Comparison of ENCODE assay signal across 7 mouse cellular contexts in the genomic region with DNA sequence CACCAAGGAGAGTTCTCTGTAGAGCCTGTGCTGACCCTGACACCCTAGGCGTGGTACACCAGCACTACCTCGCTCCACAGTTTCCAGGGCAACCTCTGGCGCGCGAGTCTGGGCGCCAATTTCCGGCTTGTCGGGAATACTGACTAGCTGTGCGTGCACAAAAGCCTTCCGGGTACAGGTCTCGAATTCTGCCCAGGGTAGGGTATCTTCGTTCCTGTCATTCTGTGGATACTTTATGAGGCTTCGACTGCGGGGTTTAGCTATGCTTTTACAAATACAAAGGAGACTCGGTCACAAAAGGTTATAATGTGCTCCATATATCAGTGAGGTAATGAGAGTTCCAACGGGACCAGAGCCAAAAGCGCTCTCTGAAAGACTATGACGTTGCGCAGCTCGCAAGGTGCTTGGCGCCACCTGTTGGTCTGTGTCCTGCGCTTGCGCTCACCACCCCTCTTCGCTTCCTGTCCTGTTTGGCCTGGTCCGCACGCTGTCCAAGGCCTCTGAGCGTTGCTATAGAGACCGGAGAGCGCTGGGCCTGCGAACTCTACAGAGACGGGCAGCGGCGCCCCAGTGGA. TPM values are rescaled to one million over a fixed set of nuclear protein-coding genes. Genes with fewer than 3 reads are reported as not detected.
DNase-seq lines count a peak whose midpoint lies in the region; ATAC-seq and TF ChIP-seq lines count a peak whose summit lies in the region.

Gene 1700037C18Rik, minus strand, starts transcription at position 153 of the 575 bp plus-strand sequence.
Gene Cluap1, plus strand, starts transcription at position 265 of the 575 bp plus-strand sequence.

- peak within 1 kb of the TSS; percentile 32; the same call in 1 of the 2 replicates for H3K27ac ChIP-seq in embryonic facial prominence, embryonic 12.5 days
- H3K27ac ChIP-seq in kidney, adult 2 months (ENCODE audit: insufficient read depth, low read depth, low read length), result peak within 1 kb of the TSS; percentile 83
- peak within 1 kb of the TSS; percentile 62; the same call in 1 of the 2 replicates for H3K27ac ChIP-seq in limb, embryonic 12.5 days
- H3K27ac ChIP-seq in midbrain, embryonic 15.5 days, result peak within 1 kb of the TSS; percentile 85
- peak within 1 kb of the TSS; percentile 68 for H3K27ac ChIP-seq in spleen, adult 2 months (ENCODE audit: insufficient read depth, low read length)

- peaks cover 42% of the 10 kb centered on the region for H3K36me3 ChIP-seq in embryonic facial prominence, embryonic 12.5 days
- peaks cover 1% of the 10 kb centered on the region; the same call in 1 of the 2 replicates for H3K36me3 ChIP-seq in kidney, adult 2 months (ENCODE audit: control insufficient read depth, insufficient read depth, low read length)
- H3K36me3 ChIP-seq in limb, embryonic 12.5 days, result peaks cover 46% of the 10 kb centered on the region
- peaks cover 45% of the 10 kb centered on the region for H3K36me3 ChIP-seq in midbrain, embryonic 15.5 days (replicated peaks)
- H3K36me3 ChIP-seq in spleen, adult 2 months (ENCODE audit: control insufficient read depth, insufficient read depth, low read length), result peaks cover 16% of the 10 kb centered on the region

- TF ChIP-seq POLR2A in kidney, adult 2 months (IDR thresholded peaks at IDR 0.05; ENCODE audit: low read depth, low read length), result peak; percentile 45
- TF ChIP-seq POLR2A in spleen, adult 2 months (IDR thresholded peaks at IDR 0.05; ENCODE audit: low read depth, low read length), result peak; percentile 33; the same call in 1 of the 2 replicates

- no peaks in the 10 kb centered on the region for H3K9me3 ChIP-seq in embryonic facial prominence, embryonic 12.5 days
- H3K9me3 ChIP-seq in limb, embryonic 12.5 days, result no peaks in the 10 kb centered on the region
- H3K9me3 ChIP-seq in midbrain, embryonic 15.5 days, result no peaks in the 10 kb centered on the region

- peak within 1 kb of the TSS; percentile 68 for H3K4me3 ChIP-seq in embryonic facial prominence, embryonic 12.5 days
- H3K4me3 ChIP-seq in kidney, adult 2 months (ENCODE audit: insufficient read depth, low read depth, low read length), result peak within 1 kb of the TSS; percentile 74
- H3K4me3 ChIP-seq in limb, embryonic 12.5 days (replicated peaks), result peak within 1 kb of the TSS; percentile 62
- peak within 1 kb of the TSS; percentile 75 for H3K4me3 ChIP-seq in midbrain, embryonic 15.5 days
- H3K4me3 ChIP-seq in spleen, adult 2 months (ENCODE audit: extremely low read depth, insufficient read depth, insufficient read length), result peak within 1 kb of the TSS; percentile 71

- peak; percentile 84 for TF ChIP-seq CTCF in kidney, adult 2 months (conservative IDR thresholded peaks at IDR 0.05; ENCODE audit: insufficient read depth, insufficient read length, low read depth, low read length)
- peak; percentile 87 for TF ChIP-seq CTCF in spleen, adult 2 months (IDR thresholded peaks at IDR 0.05; ENCODE audit: extremely low read depth, insufficient read depth, insufficient read length, insufficient replicate concordance)

- peaks cover 4% of the 10 kb centered on the region; the same call in 1 of the 2 replicates for H3K4me1 ChIP-seq in embryonic facial prominence, embryonic 12.5 days
- H3K4me1 ChIP-seq in kidney, adult 2 months (ENCODE audit: control insufficient read depth, insufficient read depth, low read length), result peaks cover 4% of the 10 kb centered on the region; the same call in 1 of the 2 replicates
- H3K4me1 ChIP-seq in limb, embryonic 12.5 days (replicated peaks), result peaks cover 9% of the 10 kb centered on the region
- peaks cover 19% of the 10 kb centered on the region for H3K4me1 ChIP-seq in midbrain, embryonic 15.5 days
- H3K4me1 ChIP-seq in spleen, adult 2 months (ENCODE audit: control insufficient read depth, insufficient read depth, insufficient read length), result no peaks in the 10 kb centered on the region

- H3K9ac ChIP-seq in embryonic facial prominence, embryonic 12.5 days, result peak within 1 kb of the TSS; percentile 74
- H3K9ac ChIP-seq in limb, embryonic 12.5 days (replicated peaks), result peak within 1 kb of the TSS; percentile 70
- peak within 1 kb of the TSS; percentile 83 for H3K9ac ChIP-seq in midbrain, embryonic 15.5 days

- no peaks in the 10 kb centered on the region for H3K27me3 ChIP-seq in embryonic facial prominence, embryonic 12.5 days
- no peaks in the 10 kb centered on the region for H3K27me3 ChIP-seq in kidney, adult 2 months (replicated peaks; ENCODE audit: control insufficient read depth, insufficient read depth, low read length)
- H3K27me3 ChIP-seq in limb, embryonic 12.5 days, result no peaks in the 10 kb centered on the region
- no peaks in the 10 kb centered on the region for H3K27me3 ChIP-seq in midbrain, embryonic 15.5 days (replicated peaks)
- H3K27me3 ChIP-seq in spleen, adult 2 months (ENCODE audit: control insufficient read depth, insufficient read depth, low read length), result no peaks in the 10 kb centered on the region

- peak; percentile 96 for ATAC-seq in embryonic facial prominence, embryonic 12.5 days (ENCODE audit: insufficient number of reproducible peaks, insufficient read depth, low FRiP score, low TSS enrichment)
- peak; percentile 95 for ATAC-seq in limb, embryonic 12.5 days (ENCODE audit: insufficient number of reproducible peaks, insufficient read depth, low FRiP score, low TSS enrichment, low read depth)
- peak; percentile 96 for ATAC-seq in midbrain, embryonic 15.5 days (replicated peaks)

- peak; percentile 90 for DNase-seq in adrenal gland, postnatal 25 days
- DNase-seq in heart, adult 18-20 months, result peak; percentile 95 to 96
- DNase-seq in kidney, adult 2 months, result peak; percentile 98
- peak; percentile 82 to 88 for DNase-seq in spleen, adult 2 months (ENCODE audit: low read depth in 1 of 2, low spot score in 2 of 2)

- WGBS in embryonic facial prominence, embryonic 12.5 days, result under 1% methylated on average over 33 of the region's 33 CpGs
- under 1% methylated on average over 33 of the region's 33 CpGs for WGBS in kidney, adult 2 months
- WGBS in limb, embryonic 12.5 days, result under 1% methylated on average over 33 of the region's 33 CpGs
- under 1% methylated on average over 33 of the region's 33 CpGs for whole genome bisulfite sequencing in midbrain, embryonic 15.5 days
- under 1% methylated on average over 33 of the region's 33 CpGs for WGBS in spleen, adult 2 months

- H3K4me2 ChIP-seq in embryonic facial prominence, embryonic 12.5 days (replicated peaks), result peak within 1 kb of the TSS; percentile 71
- peak within 1 kb of the TSS; percentile 70 for H3K4me2 ChIP-seq in limb, embryonic 12.5 days
- peak within 1 kb of the TSS; percentile 68 for H3K4me2 ChIP-seq in midbrain, embryonic 15.5 days

RNA-seq across cellular contexts. Expression of gene 1700037C18Rik, which starts in this region (rescaled TPM):
- total RNA-seq in adrenal gland, postnatal 25 days (2021), result 2.7 and 4.4 TPM in 2 replicates
- polyA plus RNA-seq in embryonic facial prominence, embryonic 12.5 days (2016; fragmentation: Nextera tagmentation; extraction: Ambion mirVana), result 8.8 and 9.6 TPM in 2 replicates
- total RNA-seq in heart, adult 18-20 months (2021), result 1 to 10 TPM; 2.1 to 3.0 TPM
- 19.5 and 20.7 TPM in 2 replicates for polyA plus RNA-seq in kidney, adult 2 months (2012; rRNA removed)
- 8.7 and 9.3 TPM in 2 replicates for polyA plus RNA-seq in limb, embryonic 12.5 days (2016; fragmentation: Nextera tagmentation; extraction: Ambion mirVana)
- 13.6 and 15.0 TPM in 2 replicates for polyA plus RNA-seq in midbrain, embryonic 15.5 days (2015; fragmentation: Nextera tagmentation; extraction: Ambion mirVana)
- polyA plus RNA-seq in spleen, adult 2 months (2012; rRNA removed), result 8.2 and 8.3 TPM in 2 replicates

RNA-seq across cellular contexts. Expression of gene Cluap1, which starts in this region (rescaled TPM):
- 18.4 and 23.0 TPM in 2 replicates for total RNA-seq in adrenal gland, postnatal 25 days (2021)
- polyA plus RNA-seq in embryonic facial prominence, embryonic 12.5 days (2016; fragmentation: Nextera tagmentation; extraction: Ambion mirVana), result 32.6 and 33.1 TPM in 2 replicates
- 10 to 100 TPM; 10.9 to 11.6 TPM for total RNA-seq in heart, adult 18-20 months (2021)
- 7.3 and 8.3 TPM in 2 replicates for polyA plus RNA-seq in kidney, adult 2 months (2012; rRNA removed)
- 25.7 and 30.6 TPM in 2 replicates for polyA plus RNA-seq in limb, embryonic 12.5 days (2016; fragmentation: Nextera tagmentation; extraction: Ambion mirVana)
- polyA plus RNA-seq in midbrain, embryonic 15.5 days (2015; fragmentation: Nextera tagmentation; extraction: Ambion mirVana), result 37.1 and 39.5 TPM in 2 replicates
- 9.4 and 9.5 TPM in 2 replicates for polyA plus RNA-seq in spleen, adult 2 months (2012; rRNA removed)

Comparison
In these comparisons a context has a peak if more than half of its experiments do, and no peak if none do; other contexts are left out.
1. Peak in every context shown above with its lines: DNase-seq, ATAC-seq, H3K4me3 ChIP-seq and H3K27ac ChIP-seq.
2. H3K27ac ChIP-seq: peak in every context shown above with its lines; median percentile 85 in midbrain, embryonic 15.5 days; 83 in kidney, adult 2 months; 68 in spleen, adult 2 months; 62 in limb, embryonic 12.5 days; 32 in embryonic facial prominence, embryonic 12.5 days.